Mouse (Mus musculus): ENCODE results near the gene Eif2ak3.
"Not testable (repeated sequence)": the region's sequence is repeated elsewhere in the genome, so short reads cannot be mapped to it uniquely, and the experiment has no call there.

Eif2ak3 gene

GRCm38 (mm10) chr6:70844002-70844804 is at the start of gene Eif2ak3:
Gene Eif2ak3 (plus strand): TSS chr6:70844515.
- peak; percentile 99 to 100 for DNase-seq (ENCODE audit: low spot score in 2 of 2)

GRCm38 (mm10) chr6:70796940-70797339 is 47.4 kb upstream of the Eif2ak3 start:
- DNase-seq (ENCODE audit: low spot score in 2 of 2) = no peak

- peak in 1 of 2 experiments; percentile 25 for DNase-seq (ENCODE audit: low spot score in 2 of 2)
These were observed 46.6 kb upstream of the Eif2ak3 start for GRCm38 (mm10) chr6:70797581-70798251.

DNA sequence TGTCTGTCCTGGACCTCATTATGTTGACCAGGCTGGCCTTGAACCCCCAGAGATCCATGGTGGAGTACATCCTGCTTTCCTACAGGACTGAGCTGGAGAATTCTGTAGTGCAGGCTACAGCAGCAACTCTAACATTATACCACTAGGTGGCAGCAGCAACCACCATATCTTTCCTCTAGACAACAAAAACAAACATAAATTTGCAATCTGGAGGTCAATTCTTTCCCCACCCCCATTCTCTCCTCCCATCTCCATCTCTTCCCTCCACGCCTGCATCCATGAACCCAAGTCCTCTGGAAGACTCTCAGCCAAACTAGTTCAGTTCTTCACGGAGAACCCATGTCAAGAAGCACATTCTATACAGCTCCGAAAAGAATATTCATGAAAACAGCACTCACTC is 39.7 kb upstream of the Eif2ak3 start:
- no peak for DNase-seq (ENCODE audit: low spot score in 2 of 2)

GRCm38 (mm10) chr6:70805267-70805666 is 39.0 kb upstream of the Eif2ak3 start:
- peak; percentile 24 to 46 for DNase-seq (ENCODE audit: low spot score in 2 of 2)

GRCm38 (mm10) chr6:70805820-70806513 is 38.3 kb upstream of the Eif2ak3 start:
- peak; percentile 33 to 71 for DNase-seq (ENCODE audit: low spot score in 2 of 2)

DNA sequence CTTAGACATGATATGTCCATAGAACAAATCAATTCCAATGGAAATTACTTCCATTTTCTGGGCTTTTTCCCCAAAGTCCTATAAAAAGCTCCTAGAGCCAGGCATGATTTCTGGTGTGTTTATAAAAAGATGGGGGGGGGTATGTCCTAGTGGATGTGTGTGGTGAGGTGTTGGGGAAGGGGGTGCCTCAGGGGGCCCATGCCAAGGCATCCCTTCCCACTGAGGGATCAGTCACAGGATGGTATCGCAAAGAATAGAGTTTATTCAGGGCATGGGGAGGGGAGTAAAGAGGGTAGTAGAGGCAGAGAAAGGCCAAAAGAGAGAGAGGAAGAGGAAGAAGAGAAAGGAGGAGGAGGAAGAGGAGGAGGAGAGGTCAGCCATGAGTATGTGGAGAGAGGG is 37.8 kb upstream of the Eif2ak3 start:
- DNase-seq (ENCODE audit: low spot score in 2 of 2) = no peak

- DNase-seq (ENCODE audit: low spot score in 2 of 2) = no peak
These were observed 33.8 kb upstream of the Eif2ak3 start for GRCm38 (mm10) chr6:70810524-70810923.

- peak; percentile 49 to 83 for DNase-seq (ENCODE audit: low spot score in 2 of 2)
These were observed 32.5 kb upstream of the Eif2ak3 start for GRCm38 (mm10) chr6:70811557-70812525.

GRCm38 (mm10) chr6:70812526-70812895 is 31.8 kb upstream of the Eif2ak3 start:
- DNase-seq (ENCODE audit: low spot score in 2 of 2) = no peak

DNA sequence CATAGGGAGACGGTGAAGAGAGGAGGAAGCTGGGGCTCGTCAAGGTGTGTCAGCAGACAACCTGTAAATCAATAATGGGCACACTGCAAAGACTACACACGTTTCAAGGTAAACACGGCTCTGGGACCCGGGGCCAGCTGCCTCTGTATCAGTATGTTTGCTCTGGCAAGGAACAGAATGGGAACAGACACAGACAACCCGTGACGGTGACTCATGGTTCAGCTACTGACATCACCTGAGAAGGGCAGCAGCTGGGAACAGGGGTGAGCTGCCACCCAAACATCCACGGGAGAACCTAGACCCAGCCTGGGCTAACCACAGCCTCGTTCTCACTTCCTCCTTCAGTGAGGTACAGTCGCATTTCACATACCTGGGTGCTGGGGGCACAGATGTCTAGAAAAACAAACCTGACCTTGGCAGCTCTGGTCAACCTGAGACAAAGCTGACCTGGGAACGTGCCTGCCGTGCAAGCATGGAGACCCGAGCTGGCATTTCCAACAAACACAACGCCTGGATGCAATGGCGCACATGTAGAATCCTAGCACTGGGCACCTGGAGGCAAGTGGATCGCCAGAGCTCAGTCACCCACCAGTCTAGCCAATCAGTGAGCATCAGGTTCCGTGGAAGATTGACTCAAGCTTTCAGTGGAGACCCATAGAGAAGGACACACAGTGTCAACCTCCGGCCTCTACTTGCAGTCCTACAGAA is 30.2 kb upstream of the Eif2ak3 start:
- no peak for DNase-seq (ENCODE audit: low spot score in 2 of 2)

DNA sequence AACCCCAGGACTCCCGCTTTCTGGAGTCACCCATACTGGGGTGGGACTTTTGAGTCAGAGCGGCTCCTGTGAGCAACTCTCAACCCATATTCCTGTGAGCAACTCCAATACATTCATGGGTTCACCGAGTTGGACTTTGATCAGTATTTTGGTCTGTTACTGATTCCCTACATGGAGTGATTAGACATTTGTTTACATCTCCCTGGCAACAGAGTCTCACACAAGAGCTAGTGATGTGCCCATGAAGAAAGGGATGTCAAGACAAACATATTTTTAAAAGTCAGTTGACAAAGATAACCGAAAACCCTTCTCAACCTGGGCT is 29.7 kb upstream of the Eif2ak3 start:
- no peak for DNase-seq (ENCODE audit: low spot score in 2 of 2)

GRCm38 (mm10) chr6:70815471-70815870 is 28.8 kb upstream of the Eif2ak3 start:
- DNase-seq (ENCODE audit: low spot score in 2 of 2) = no peak

DNA sequence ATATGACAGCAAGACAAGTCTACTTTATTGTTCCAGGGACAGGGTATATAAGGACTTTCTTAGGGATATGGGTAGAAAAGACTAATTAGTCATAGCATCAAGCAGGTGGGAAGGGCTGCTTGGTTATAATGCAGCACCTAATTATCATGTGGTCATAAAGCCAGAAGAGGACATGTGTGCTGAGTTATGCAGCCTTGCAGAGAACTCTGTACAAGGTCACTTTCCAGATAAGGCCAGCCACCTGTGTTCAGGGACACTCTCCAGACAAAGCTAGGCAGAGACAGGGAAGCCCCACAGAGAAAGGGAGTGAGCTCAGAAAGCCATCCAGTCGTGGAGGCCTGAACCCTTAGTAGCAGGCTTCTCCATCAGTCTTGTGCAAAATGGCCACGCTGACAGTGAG is 22.7 kb upstream of the Eif2ak3 start:
- no peak for DNase-seq (ENCODE audit: low spot score in 2 of 2)

- no peak for DNase-seq (ENCODE audit: low spot score in 2 of 2)
These were observed 21.9 kb upstream of the Eif2ak3 start for GRCm38 (mm10) chr6:70822386-70822910.

- DNase-seq (ENCODE audit: low spot score in 2 of 2) = not testable (repeated sequence)
These were observed 21.0 kb upstream of the Eif2ak3 start for GRCm38 (mm10) chr6:70823277-70823676.

DNA sequence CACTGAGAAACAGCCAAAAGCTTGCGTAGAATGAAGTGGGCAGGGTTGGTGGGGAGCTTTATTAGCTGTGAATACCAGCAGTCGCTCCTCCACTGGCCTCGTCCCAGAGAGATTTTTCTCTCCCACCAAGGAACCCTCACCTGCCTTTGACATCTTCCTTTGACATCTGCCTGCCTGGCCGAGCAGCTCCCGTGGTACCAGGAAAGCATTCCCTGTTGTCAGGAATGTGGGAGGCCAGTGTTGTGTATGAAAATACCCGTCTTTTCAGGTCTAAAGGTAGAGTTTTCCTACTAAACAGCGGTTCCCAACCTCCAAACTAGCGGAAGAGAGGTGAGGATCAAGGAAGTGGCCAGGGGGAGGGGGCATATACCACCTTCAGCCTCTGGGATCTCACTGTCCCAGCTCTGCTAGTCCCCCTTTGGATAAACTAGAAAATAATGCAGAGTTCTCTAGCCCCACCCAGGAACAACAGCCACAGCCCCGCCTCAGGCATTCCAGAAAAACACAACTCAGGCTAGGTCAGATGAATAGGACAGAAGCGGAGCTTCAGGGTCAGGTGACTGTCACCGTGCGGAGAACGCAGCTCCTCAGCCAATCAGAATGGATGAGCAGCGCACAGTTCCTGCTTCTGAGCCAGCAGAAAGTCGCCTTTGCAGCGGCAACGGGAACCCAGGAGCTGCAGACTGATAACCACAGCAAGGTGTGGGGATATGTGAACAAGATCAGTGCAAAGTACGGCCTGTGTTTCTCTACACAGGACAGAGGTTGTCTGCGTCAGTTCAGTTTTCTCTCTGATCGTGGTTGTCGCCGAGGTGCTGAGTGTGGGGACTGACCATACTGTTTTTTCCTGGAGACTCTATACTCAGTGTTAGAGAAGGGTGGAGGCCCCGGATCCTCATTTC is 20.0 kb upstream of the Eif2ak3 start:
- peak; percentile 48 to 62 for DNase-seq (ENCODE audit: low spot score in 2 of 2)

DNA sequence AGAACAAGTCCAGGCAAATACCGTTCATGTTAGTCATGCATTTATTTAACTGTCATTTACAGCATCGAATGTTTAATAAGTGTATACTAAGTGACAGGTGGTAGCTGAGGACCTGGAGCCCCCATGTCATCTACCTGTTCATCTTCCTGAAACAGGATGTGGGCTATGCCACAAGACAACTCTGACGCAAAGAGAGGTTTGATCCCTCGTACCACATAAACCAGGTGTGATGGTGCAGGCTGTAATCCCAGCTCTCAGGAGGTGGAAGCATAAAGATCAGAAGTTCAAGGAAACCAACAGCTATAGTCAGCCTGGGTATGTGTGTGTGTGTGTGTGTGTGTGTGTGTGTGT is 19.4 kb upstream of the Eif2ak3 start:
- DNase-seq (ENCODE audit: low spot score in 2 of 2) = no peak

GRCm38 (mm10) chr6:70829451-70829850 is 14.9 kb upstream of the Eif2ak3 start:
- DNase-seq (ENCODE audit: low spot score in 2 of 2) = no peak

- DNase-seq (ENCODE audit: low spot score in 2 of 2) = no peak
These were observed 13.8 kb upstream of the Eif2ak3 start for GRCm38 (mm10) chr6:70830552-70830951.

Measured in frontal cortex, postnatal 14 days (tissue).